Mouse (Mus musculus) erythroblast, embryonic 14.5 days (primary cell): Measurements from ENCODE around the gene Zfhx3.

Source experiments
- GATA1 ChIP-seq: IDR thresholded peaks from 2 replicates; pipeline ENCODE4 v1.6.1; 2012; ENCODE audit warnings: low read length, inconsistent platforms, mixed read lengths
- TAL1 ChIP-seq: IDR thresholded peaks from 3 replicates; pipeline ENCODE4 v1.6.1; 2012; ENCODE audit warnings: low read length, inconsistent platforms, mixed read lengths

GRCm38 (mm10) chr8:108899251-108899771 is 956.9 kb downstream of the Zfhx3 start:
- TF ChIP-seq TAL1, result no peak
- no peak for TF ChIP-seq GATA1
